Mouse (Mus musculus) kidney, embryonic 14.5 days (tissue): ENCODE data around the gene Azin2. TPM values are rescaled to one million over a fixed set of nuclear protein-coding genes. Genes with fewer than 3 reads are reported as not detected.

Experiments used
- ATAC-seq: fragments of 200-750 bp; cut with Nextera tagmentation; 2 replicates; pipeline ENCODE4 v1.8.0; 2017; ENCODE audit warnings: moderate number of reproducible peaks, mild to moderate bottlenecking, moderate TSS enrichment, moderate library complexity; ENCODE audit not compliant: low FRiP score, low TSS enrichment
- H3K27ac ChIP-seq: fragments of 300-500 bp; sonication (generic); 2 replicates; pipeline ENCODE4 v1.5.1; 2014; ENCODE audit warnings: low read depth, mild to moderate bottlenecking, low read length, moderate library complexity, mixed read lengths
- H3K27me3 ChIP-seq: fragments of 300-500 bp; sonication (generic); 2 replicates; pipeline ENCODE4 v1.6.1; 2014; ENCODE audit warnings: mild to moderate bottlenecking, low read length; ENCODE audit not compliant: control insufficient read depth, insufficient read depth
- H3K36me3 ChIP-seq: fragments of 300-500 bp; sonication (generic); 2 replicates; pipeline ENCODE4 v1.6.1; 2014; ENCODE audit warnings: low read length, mixed read lengths; ENCODE audit not compliant: control insufficient read depth, insufficient read depth
- H3K4me1 ChIP-seq: fragments of 300-500 bp; sonication (generic); 2 replicates; pipeline ENCODE4 v1.6.1; 2014; ENCODE audit warnings: low read length, mixed read lengths; ENCODE audit not compliant: control insufficient read depth, insufficient read depth
- H3K4me2 ChIP-seq: fragments of 300-500 bp; sonication (generic); replicated peaks from 2 replicates; pipeline ENCODE4 v1.6.1; 2014; ENCODE audit warnings: low read depth, mild to moderate bottlenecking, low read length
- H3K4me3 ChIP-seq: fragments of 300-500 bp; sonication (generic); 2 replicates; pipeline ENCODE4 v1.5.1; 2014; ENCODE audit warnings: mild to moderate bottlenecking, low read length
- H3K9ac ChIP-seq: fragments of 300-500 bp; sonication (generic); 2 replicates; pipeline ENCODE4 v1.6.1; 2014; ENCODE audit warnings: low read depth, mild to moderate bottlenecking, low read length, moderate library complexity
- H3K9me3 ChIP-seq: fragments of 300-500 bp; sonication (generic); 2 replicates; pipeline ENCODE4 v1.6.1; 2016; ENCODE audit warnings: low read length; ENCODE audit not compliant: control insufficient read depth
- WGBS: fragments of 180-500 bp; shearing (Covaris S2); extraction: QIAGEN DNeasy Blood & Tissue Kit; methylation state at CpG from one replicate; pipeline ENCODE4 v1.1.7; 2014; 5-methylcytosine and 5-hydroxymethylcytosine counted together
- polyA plus RNA-seq: library from polyadenylated mRNA; unstranded; fragments of >200 nt; fragmentation: Nextera tagmentation; extraction: Ambion mirVana; gene quantifications from 2 replicates; pipeline ENCODE4 v1.2.1, GENCODE M21; 2014

Gene Azin2
- polyA plus RNA-seq, 1 experiment from 2014 or later = 17.0 TPM

DNA sequence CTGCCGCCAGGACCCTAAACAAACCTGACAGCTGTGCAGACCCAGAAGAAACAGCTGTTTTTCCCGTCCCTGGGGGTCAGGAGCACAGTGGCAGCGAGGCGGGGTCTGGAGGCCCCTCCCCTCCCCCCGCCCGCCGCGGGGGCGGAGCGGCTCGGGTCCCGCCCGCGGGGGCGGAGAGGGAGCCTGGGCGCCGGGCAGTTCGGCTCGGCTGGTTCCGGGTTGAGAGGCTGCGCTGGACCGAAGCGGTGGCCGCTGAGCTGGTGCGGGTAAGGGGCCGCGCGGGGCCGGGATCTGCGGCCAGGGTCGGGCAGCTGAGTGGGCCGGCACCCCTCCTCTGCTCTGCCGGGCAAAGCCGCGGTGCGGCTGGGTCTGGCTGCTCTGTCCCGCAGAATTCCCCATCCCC is 78.9 kb downstream of the Azin2 start, which contains the start of gene Trim62:
TSS of gene Trim62 (plus strand) at position 202 of the 403 bp plus-strand sequence.
- Histone ChIP-seq H3K27me3 (no peaks in the 10 kb centered on the region), H3K4me1 (peaks cover 26% of the 10 kb centered on the region), H3K4me3 (peak within 1 kb of the TSS; percentile 79), H3K36me3 (peaks cover 3% of the 10 kb centered on the region; the same call in 1 of the 2 replicates), H3K27ac (peak within 1 kb of the TSS; percentile 59), H3K9me3 (peaks cover 6% of the 10 kb centered on the region; the same call in 1 of the 2 replicates), H3K9ac (peak within 1 kb of the TSS; percentile 71), H3K4me2 (peak within 1 kb of the TSS; percentile 100)
- peak; percentile 79 for ATAC-seq
- 0% methylated on average over 31 of the region's 37 CpGs for WGBS

Other genes starting within 250 kb of the Azin2 start
- 0.23 and 0.49 TPM in 2 replicates for gene A3galt2, start 207.1 kb downstream of the Azin2 start, polyA plus RNA-seq
- gene Zfp362, start 156.4 kb downstream of the Azin2 start, polyA plus RNA-seq = 33.4 and 37.8 TPM in 2 replicates
- gene Trim62, start 78.9 kb downstream of the Azin2 start, polyA plus RNA-seq = 7.3 and 11.0 TPM in 2 replicates
- 152 and 171 TPM in 2 replicates for gene Ak2, start 29.5 kb upstream of the Azin2 start, polyA plus RNA-seq
- gene Rnf19b, start 95.8 kb upstream of the Azin2 start, polyA plus RNA-seq = 6.0 and 7.6 TPM in 2 replicates
- gene Tmem54, start 143.1 kb upstream of the Azin2 start, polyA plus RNA-seq = 8.5 and 10.0 TPM in 2 replicates
- 0.83 TPM in 2 replicates for gene Hpca, start 159.6 kb upstream of the Azin2 start, polyA plus RNA-seq
- 4.3 and 5.7 TPM in 2 replicates for gene Fndc5, start 174.6 kb upstream of the Azin2 start, polyA plus RNA-seq
- 17.3 and 28.9 TPM in 2 replicates for gene S100pbp, start 227.3 kb upstream of the Azin2 start, polyA plus RNA-seq
- gene Yars, start 227.3 kb upstream of the Azin2 start, polyA plus RNA-seq = 68.4 and 92.6 TPM in 2 replicates